Mouse (Mus musculus) yolk sac, embryonic 10.5 days (tissue): Measurements from ENCODE around the gene Zfp457.
"Not testable (repeated sequence)": the region's sequence is repeated elsewhere in the genome, so short reads cannot be mapped to it uniquely, and the experiment has no call there.

Experiments
- DNase-seq: peaks from one replicate; pipeline ENCODE4 v3.0.0-alpha.2; 2017; ENCODE audit warnings: low spot score

Gene Zfp457

GRCm38 (mm10) chr13:67305822-67306672 is at the start of gene Zfp457:
Gene Zfp457 (minus strand): TSS chr13:67306485.
- DNase-seq = peak; percentile 86

DNA sequence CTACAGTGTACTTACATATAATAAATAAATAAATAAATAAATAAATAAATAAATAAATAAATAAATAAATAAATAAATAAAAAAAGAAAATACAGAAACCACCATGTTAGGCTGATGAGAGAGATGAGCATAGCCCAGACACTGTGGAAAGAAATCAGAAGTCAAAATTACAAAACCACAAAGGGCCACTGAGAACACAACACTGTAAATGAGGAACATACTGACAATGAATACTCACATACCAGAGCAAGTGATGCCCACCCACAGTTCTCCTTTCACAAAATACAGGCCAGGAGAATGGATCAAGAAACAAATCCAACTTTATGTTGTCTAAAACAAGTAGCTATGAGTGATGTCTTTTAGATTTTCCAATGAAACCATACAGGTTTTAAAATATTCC is 45.6 kb upstream of the Zfp457 start:
- no peak for DNase-seq

DNA sequence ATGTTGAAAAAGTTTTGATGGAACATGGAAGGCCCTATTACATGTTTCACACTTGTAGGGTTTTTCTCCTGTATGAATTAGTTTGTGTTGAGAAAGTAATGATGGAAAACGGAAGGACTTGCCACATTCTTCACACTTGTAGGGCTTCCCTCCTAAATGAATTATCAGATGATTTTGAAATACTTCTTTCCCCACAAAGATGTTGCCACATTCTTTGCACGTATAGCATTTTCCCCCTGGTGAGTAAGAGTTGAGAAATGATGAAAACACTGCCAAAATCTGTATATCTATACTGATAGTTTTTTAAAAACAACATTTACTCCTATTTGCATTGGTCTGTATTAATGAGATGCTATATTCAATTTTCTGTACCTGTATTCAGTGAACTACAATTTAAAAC is 37.1 kb upstream of the Zfp457 start:
- no peak for DNase-seq

- no peak for DNase-seq
These were observed 26.6 kb upstream of the Zfp457 start for GRCm38 (mm10) chr13:67332877-67333276.

DNA sequence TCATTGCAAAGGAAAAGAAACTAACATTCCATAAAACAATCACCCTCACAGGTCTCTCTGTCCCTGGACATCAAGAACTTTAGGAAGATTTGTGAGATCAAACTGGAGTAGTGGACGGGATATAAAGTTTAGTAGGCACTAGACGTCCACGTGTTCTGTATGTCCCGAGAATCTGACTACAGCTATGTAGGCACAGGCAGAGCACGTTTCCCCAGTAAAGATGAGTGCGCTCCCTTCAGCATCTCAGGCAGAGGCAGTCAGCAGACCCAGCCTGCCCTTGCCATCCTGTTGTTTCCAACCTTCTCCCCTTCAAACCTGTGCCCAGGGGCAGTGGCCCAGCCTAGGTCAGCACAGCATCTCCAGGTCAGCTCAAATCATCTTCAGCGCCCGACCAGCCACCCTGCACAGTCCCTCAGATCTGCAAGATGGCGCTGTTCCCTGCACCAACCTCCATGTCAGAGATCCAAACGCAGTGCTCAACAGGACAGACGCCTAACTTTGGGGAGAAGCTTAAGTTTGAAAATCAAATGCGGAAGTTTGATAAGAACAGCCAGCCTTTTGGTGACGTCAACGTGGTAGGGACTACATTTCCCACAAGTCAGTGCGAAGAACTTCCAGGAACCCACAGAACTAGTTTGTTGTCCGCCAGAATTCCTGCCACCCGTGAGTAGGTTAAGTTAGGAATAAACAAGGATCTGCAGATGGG is 25.9 kb upstream of the Zfp457 start, which contains the start of gene Zfp595:
Gene Zfp595, minus strand, starts transcription at position 552 of the 706 bp plus-strand sequence.
- DNase-seq = peak; percentile 85

DNA sequence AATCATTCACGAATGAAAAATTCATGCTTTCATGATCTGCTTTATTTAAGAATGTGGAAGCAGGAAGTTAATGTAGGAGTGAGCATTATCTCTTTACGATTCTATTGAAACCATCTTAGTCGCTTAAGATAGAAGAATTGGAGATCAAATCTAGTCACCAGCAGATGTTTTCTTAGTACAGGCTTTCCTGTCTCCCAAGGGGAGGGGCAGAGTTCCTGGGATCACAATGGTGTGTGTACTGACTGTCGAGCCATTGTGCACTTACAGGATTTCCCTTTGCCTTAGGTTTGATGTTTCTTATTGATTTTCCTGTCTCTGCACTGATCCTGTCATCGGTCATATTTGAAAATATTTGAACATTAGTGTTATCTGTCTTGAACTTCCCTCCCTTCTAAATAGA is 433 bp upstream of the Zfp457 start:
- DNase-seq = no peak

DNA sequence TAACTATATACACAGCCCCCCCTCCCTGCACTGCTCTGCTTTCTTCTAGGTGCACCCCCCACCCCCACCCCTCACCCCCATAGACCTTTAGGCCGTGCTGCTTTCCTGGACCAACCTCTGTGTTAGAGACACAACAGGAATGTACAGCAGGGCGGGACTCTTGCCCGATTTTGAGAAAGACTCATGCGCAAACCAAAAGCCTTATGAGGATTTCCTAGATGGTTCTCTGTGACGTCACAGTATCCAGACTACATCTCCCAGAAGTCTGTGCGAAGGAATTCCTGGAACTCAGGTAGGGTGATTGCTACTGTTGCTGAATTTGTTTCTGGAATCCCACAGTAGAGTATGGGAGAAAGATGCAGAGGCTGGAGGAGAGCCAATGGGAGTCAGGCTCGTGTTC is 28.0 kb downstream of the Zfp457 start, which contains the start of gene Zfp458:
Gene Zfp458, minus strand, starts transcription at position 153 of the 400 bp plus-strand sequence.
- peak; percentile 36 for DNase-seq

- DNase-seq = not testable (repeated sequence)
These were observed 36.8 kb downstream of the Zfp457 start for GRCm38 (mm10) chr13:67269383-67270065.

DNA sequence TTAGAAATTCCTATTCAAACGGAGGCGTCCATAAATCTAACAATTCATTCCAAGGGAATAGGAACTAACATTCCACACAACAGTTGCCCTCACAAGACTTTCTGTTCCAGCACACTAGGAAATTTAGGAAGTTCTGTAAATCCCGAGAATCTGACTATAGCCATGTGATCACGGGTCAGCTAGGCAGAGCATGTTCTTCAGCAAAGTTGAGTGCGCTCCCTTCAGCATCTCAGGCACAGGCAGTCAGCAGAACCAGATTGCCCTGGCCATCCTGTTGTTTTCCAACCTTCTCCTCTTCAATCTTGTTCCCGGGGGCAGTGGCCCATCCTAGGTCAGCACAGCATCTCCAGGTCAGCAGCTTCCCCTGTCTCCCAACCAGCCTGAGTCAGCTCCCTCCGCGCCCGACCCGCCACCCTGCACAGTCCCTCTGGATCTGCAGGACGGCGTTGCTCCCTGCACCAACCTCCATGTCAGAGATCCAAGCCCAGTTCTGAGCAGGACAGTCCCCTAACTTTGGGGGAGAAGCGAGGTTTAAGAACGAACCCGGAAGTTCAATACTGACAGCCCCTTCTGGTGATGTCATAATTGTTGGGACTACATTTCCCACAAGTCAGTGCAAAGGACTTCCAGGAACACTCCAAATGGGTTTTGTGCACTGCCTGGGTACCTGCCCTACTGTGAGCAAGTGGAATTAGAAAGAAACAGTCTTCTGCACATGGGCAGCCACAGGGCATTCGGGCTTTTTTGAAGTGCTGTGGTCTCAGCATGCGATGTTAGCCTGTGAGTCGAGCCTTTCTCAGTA is 37.5 kb downstream of the Zfp457 start:
- DNase-seq = peak; percentile 82
